Mouse (Mus musculus) MEL (cell line): Measurements from ENCODE around the gene Lypd4.

Experiments
- CTCF ChIP-seq, 3 experiments: IDR thresholded peaks in 2 of 3; conservative IDR thresholded peaks in 1 of 3; 2 replicates each; pipeline ENCODE4 v1.5.1; 2011 to 2012; ENCODE audit warnings: low read length in 3 of 3, low read depth in 2 of 3, mild to moderate bottlenecking in 2 of 3, improper control_type of control experiment in 1 of 3, inconsistent platforms in 1 of 3, mixed read lengths in 1 of 3, moderate library complexity in 1 of 3; ENCODE audit not compliant: control insufficient read depth in 1 of 3, insufficient read depth in 1 of 3, poor library complexity in 1 of 3, severe bottlenecking in 1 of 3
- ELF1 ChIP-seq: IDR thresholded peaks from 2 replicates; pipeline ENCODE4 v1.6.1; 2014; ENCODE audit warnings: low read depth, mild to moderate bottlenecking, inconsistent platforms, low read length, improper control_type of control experiment, moderate library complexity
- ETS1 ChIP-seq: IDR thresholded peaks from 2 replicates; pipeline ENCODE4 v1.6.1; 2012; ENCODE audit warnings: low read depth, mild to moderate bottlenecking, inconsistent platforms, low read length, improper control_type of control experiment, moderate library complexity
- KAT2A ChIP-seq: conservative IDR thresholded peaks from 2 replicates; pipeline ENCODE4 v1.6.1; 2012; ENCODE audit warnings: low read depth, low read length, improper control_type of control experiment, inconsistent platforms
- MYC ChIP-seq: IDR thresholded peaks from 2 replicates; pipeline ENCODE4 v1.6.1; 2011; ENCODE audit warnings: low read depth, mild to moderate bottlenecking, low read length, improper control_type of control experiment, moderate library complexity
- POLR2A ChIP-seq, 2 experiments: IDR thresholded peaks; 2 replicates each; pipeline ENCODE4 v1.6.1; 2011 to 2012; ENCODE audit warnings: low read length in 2 of 2, mild to moderate bottlenecking in 2 of 2, control low read depth in 1 of 2, improper control_type of control experiment in 1 of 2, low read depth in 1 of 2, moderate library complexity in 1 of 2; ENCODE audit not compliant: control insufficient read depth in 1 of 2, insufficient read depth in 1 of 2, poor library complexity in 1 of 2
- TCF12 ChIP-seq: IDR thresholded peaks from 2 replicates; pipeline ENCODE4 v1.6.1; 2014; ENCODE audit warnings: low read depth, mild to moderate bottlenecking, inconsistent platforms, low read length, improper control_type of control experiment, moderate library complexity
- ZC3H11A ChIP-seq: IDR thresholded peaks from 2 replicates; pipeline ENCODE4 v1.6.1; 2012; ENCODE audit warnings: low read depth, mild to moderate bottlenecking, inconsistent platforms, low read length, improper control_type of control experiment

DNA sequence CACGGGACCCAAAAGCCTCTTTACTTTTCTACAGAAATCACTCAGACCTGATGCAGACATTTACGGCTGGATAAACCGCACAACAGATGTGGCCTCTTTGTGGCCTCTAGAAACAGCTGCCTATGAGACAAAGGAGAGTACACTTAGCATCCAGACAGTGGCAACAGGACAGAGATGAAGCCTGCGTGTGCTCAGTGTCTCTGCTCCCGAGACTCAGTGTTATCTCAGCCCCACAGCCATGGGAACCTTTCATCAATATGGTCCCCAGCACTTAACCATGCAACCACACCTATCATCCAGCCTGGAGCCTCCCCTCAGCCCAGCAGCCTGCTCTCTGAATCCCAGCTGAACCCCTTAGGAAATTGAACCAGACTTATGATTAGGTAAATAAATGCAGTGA, 10.5 kb downstream of the Lypd4 start:
- TF ChIP-seq CTCF (IDR thresholded peaks at IDR 0.05 in 2 of 3, conservative IDR thresholded peaks at IDR 0.05 in 1 of 3; ENCODE audit: control insufficient read depth in 1 of 3, insufficient read depth in 1 of 3, low read depth in 2 of 3, low read length in 3 of 3, poor library complexity in 1 of 3, severe bottlenecking in 1 of 3) (no peak), MYC (no peak), POLR2A (IDR thresholded peaks at IDR 0.05; ENCODE audit: control insufficient read depth in 1 of 2, insufficient read depth in 1 of 2, low read depth in 1 of 2, low read length in 2 of 2, poor library complexity in 1 of 2) (no peak), ELF1 (no peak), TCF12 (no peak), KAT2A (no peak), ETS1 (no peak), ZC3H11A (no peak)
